Mouse (Mus musculus) left cerebral cortex, postnatal 10 days (tissue): ENCODE results near the gene 2300002M23Rik. TPM values are rescaled to one million over a fixed set of nuclear protein-coding genes. Genes with fewer than 3 reads are reported as not detected.
A peak's percentile ranks its signal among the peaks of the same experiment; 100 is the strongest.

Experiments used
- DNase-seq, 2 experiments: peaks; one replicate each; pipeline ENCODE4 v3.0.0; 2021 to 2022; ENCODE audit warnings: low spot score in 2 of 2, mixed read lengths in 1 of 2; ENCODE audit errors: extremely low spot score in 1 of 2
- intact Hi-C: fragments of 180-260 bp; cut with DNase I; formaldehyde crosslinking; loops from one replicate; pipeline ENCODE4 v1.15.1; 2025
- total RNA-seq, 2 experiments: library from RNA; stranded (reverse); gene quantifications; 2 replicates each; pipeline ENCODE4 v1.2.3; 2021

2300002M23Rik gene
- not detected for total RNA-seq

DNA sequence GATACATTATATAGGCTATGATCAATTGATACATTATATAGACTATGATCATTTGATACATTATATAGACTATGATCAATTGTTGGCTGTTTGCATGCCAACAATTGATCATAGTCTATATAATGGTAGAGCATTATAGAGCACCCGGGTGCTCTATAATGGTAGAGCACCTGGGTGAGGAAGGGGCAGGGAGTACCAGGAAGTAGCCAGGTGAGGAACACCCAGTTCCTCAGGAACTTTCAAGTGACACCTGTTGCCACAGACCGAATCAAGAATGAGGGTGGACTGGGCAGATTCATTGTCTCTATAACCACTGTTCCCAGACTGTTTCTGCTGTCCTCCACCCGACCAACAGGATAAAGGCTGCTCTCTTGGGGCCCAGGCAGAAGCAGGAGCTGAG is at the start of gene 2300002M23Rik:
Gene 2300002M23Rik (plus strand): TSS at position 301 of the 400 bp plus-strand sequence.
- DNase-seq = no peak
- intact Hi-C loops = no loop called here

DNA sequence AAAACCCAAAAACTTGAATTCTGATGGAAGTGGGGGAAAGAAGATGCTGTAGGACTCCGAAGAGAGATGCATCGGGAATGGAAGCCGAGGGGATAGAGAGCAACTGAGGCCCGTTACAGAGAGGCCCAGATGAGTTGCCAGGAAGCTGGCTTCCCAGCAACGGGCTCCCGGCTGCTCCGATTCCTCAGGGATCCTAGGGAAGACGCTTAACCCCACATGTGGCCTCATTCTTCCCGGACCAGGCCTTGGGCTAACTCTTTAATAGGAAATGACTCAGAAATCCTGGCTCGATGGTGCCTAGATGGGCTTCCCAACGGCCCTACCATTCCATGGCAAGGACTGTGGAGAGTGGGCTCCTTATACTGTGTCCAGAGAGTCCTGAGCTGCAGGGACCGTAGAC is 49.7 kb upstream of the 2300002M23Rik start:
- intact Hi-C loops = no loop called here

DNA sequence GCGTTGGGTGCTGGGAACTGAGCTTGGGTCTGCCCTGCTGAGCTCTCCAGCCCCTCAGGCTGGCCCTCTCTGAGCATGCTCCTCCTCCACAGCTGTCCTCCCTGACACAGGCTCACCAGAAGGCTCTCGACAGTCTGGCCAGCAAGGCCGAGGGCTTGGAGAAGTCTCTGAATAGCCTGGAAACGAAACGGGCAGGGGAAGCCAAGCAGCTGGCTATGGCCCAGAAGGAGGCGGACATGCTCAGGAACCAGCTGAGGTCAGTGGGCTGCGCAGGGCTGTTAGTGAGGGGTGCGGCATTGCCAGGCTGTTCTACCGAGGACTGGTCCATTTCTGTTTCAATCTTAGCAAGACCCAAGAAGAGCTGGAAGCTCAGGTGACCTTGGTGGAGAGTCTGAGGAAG is 42.9 kb upstream of the 2300002M23Rik start:
- no peak for DNase-seq
- intact Hi-C loops = no loop called here

More for the DNA sequence above, 49.7 kb upstream of the 2300002M23Rik start:
- no peak for DNase-seq

DNA sequence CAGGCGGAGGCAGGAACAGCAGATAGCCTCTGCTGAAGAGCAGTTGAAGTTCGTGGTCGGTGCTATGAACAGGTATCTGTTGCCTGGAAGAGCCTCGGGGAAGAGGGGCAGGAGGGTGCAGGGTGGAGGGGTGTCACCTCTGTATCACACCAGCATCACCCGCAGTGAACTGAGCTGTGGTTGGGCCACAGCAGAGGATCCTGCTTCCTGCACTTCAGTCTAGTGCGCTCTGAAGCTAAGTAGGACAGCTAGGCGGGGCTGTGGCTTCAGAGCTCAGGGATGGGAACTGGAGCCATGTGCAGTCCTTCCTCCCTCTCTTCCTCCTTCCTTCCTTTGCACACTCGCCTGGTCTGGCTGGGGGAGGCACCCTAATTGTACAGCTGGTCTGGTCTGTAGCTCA is 40.6 kb upstream of the 2300002M23Rik start:
- no peak for DNase-seq
- intact Hi-C loops = no loop called here

DNA sequence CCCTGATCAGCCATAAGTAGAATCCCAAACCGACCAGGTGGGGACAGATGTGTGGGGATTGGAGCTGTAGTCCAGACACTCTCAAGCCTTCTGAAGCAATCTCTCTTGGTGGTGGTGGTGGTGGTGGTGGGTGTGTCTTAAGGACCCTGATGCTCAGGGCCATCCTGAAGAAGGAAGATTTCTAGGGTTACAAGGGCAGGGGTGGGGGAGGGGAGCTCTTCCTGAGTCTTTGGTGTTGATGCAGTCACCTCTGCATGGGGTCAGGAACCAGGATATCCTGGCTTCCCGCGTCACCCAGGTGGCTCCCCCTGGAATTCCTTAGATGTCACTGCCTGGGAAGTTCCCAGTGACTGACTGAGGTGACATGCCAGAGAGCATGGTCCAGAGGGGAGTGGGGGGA is 34.9 kb upstream of the 2300002M23Rik start:
- intact Hi-C loops = no loop called here
- DNase-seq = no peak

DNA sequence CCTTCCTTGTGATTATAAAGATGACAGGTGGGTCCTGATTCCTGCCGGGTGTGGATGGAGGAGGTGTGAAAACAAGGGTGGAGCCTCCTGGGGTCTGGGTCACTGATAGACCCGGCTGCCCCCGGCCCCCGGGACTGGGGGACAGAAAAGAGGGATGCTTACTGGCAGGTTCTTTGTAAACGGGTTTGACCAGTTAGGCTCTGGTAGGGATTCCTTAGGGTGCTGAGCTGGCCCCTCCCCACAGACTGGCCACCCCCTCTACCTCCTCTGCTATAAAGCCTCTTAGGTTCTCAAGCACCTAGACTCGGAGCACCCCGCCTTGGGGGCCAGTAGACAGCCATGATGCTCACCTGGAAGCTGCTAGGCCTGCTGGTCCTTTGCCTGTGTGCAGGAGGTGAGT is 34.3 kb upstream of the 2300002M23Rik start, which contains the start of gene Psors1c2:
Gene Psors1c2 (plus strand): TSS at position 301 of the 400 bp plus-strand sequence.
- intact Hi-C loops = no loop called here
- no peak for DNase-seq

DNA sequence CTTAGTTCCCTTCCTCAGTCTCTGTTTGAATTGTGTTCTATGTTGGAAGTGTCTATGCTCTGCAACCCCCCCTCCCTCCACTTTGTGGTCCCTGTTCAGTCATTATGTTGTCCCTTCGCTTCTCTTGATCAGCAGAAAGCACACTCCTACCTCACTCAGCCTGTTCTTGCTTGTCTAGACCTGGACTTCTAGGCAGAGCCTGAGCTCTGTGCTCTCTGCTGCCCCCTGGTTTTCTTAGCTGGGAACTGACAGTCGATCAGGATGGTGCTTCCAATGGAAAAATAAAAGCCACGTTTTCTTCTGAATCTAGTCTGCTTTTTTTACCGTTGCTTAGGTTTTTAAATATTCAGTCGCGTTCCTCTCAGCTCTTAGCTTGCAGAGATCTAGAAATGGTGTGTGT is 32.9 kb upstream of the 2300002M23Rik start:
- peak; percentile 79 to 84 for DNase-seq
- intact Hi-C loops = no loop called here

DNA sequence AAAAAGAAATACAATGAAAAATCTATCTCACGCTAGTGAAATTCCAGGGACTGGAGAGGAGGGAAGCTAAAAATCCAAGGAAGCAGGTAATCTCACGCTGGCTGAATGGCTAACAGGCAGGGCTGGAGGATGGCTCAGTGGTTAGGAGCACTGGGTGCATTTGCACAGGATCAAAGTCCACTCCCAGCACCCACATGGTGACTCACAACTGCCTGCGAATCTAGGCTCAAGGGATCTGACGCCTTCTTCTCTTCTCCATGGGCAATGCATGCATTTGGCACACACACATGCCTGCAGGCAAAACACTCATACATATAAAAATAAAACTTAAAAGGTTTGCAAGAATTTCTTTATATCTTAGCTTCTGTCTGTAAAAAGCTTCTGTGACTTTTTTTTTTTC is 29.8 kb upstream of the 2300002M23Rik start:
- DNase-seq = no peak
- intact Hi-C loops = no loop called here

DNA sequence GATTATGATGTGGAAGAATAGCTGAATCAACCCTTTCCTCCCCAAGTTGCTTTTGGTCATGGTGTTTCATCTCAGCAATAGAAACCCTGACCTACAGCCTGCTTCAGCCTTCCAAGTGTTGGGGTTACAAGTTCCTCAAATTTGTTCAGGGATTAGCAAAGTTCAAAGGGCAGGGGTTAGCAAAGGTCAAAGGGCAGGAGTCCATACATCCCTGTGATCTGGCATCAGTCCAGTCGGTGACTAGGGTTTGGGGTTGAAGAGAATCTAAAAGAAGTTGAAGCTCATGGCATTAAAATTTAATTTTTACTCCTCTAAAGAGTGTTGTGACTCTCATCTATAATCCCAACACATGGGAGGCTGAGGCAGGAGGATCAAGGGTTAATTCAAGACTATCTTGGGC is 28.8 kb upstream of the 2300002M23Rik start:
- DNase-seq = no peak
- intact Hi-C loops = no loop called here

DNA sequence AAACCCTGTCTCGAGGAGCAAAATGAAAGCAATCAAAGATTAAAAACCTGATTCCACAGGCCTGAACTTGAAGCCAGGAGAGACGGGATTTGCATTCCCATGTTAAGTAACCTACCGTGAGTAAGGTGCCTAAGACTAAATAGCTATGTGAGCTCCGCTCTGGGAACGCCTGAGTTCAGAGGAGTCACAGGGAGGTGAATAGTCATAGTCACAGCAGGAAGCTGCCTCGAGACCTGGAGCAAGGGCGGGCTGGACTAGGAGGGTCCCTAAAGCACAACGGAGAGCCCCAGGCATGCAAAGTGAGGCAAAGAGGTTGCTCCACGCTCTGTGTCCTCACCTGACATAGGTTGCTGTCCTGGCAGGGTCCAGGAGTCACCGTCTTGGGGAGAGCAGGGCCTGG is 27.7 kb upstream of the 2300002M23Rik start:
- intact Hi-C loops = no loop called here
- no peak for DNase-seq

DNA sequence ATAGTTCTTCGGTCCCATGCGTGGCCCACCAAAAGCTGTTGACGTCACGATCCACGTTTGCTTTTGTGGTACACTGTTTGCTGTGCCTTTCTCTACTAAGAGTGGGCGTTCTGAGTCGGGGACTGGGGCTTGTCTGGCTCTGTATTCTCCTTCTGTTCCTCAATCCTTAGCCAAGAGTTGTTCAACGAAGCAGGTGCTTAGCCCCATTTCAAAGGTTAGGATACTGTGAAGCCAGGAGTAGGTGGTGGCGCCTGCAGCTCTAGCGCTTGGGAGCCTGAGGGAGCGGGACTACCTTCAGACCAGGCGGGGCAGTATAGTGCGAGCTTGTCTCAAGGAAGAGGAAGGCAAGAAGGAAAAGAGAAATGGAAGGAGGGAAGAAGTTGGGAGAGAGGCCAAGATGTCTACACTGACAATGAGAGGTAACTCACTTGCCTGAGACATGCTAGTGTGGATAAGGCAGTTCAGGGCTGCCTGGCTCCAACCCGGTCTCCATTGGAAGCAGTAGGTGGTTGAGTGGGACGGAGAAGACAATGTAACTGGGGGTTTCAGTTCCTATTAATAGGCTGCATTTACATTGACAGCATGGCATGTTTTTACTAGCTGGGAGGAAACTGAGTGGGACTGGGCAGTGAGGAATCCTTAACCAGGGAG is 24.4 kb upstream of the 2300002M23Rik start:
- intact Hi-C loops = no loop called here
- DNase-seq = no peak

DNA sequence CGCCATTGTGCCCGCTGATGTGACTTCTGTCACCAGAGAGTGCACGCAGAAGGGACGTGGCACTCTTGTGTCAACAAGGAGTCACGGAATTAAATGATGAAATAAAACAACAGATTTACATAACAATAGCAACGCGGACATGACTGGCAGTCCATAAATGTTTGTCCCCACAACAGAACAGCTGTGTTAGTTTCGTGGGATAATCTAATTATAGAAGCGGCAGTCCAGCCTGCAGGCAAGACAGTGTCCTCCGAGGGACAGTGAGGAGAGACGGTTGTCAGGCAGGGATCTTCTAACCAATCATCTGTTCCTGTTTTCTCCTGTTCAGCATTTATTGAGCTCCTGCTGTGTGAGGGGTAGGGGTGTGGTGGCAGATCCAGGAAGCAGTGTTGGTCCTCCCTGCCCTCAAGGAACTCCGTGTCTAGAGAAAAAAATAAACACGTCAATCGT is 23.8 kb upstream of the 2300002M23Rik start:
- intact Hi-C loops = no loop called here

DNA sequence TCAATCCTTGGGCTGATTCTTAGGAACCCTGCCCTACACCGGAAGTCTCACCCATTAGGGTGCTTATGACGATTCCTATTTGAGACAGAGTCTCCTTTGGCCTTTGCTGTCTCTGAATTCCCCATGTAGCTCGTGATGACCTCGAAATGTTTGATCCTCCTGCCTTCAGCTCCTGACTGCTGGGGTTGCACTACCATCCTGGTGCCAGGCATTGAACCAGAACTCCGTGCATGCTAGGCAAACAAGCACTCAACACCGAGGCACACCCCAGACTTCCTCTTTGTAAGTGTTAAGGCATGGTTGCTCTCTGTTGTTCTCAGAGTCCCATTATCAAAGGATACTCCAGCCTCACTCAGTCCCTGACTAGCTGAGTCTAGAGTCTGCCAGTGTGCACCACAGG is 23.2 kb upstream of the 2300002M23Rik start:
- intact Hi-C loops = no loop called here
- DNase-seq = no peak

More for the DNA sequence above, 23.8 kb upstream of the 2300002M23Rik start:
- no peak for DNase-seq

DNA sequence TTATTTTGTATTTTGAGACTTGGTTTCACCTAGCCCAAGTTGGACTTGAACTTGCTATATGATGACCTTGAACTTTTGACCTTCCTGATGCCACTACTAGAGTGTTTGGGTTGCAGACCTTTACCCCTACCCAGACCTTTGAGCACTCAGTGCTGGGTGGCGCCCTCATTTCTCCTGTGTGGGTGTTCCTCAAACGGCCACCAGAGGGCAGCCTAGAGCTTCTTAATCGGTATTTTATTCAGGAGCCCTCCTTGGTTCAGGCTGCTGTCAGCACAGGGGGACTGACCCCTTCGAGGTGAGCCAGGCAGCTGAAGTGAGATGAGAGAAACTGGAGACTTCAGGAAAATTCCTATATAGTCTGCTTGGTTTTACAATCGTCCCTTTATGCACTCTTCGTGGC is 22.6 kb upstream of the 2300002M23Rik start:
- DNase-seq = peak in 1 of 2 experiments; percentile 44
- intact Hi-C loops = no loop called here

DNA sequence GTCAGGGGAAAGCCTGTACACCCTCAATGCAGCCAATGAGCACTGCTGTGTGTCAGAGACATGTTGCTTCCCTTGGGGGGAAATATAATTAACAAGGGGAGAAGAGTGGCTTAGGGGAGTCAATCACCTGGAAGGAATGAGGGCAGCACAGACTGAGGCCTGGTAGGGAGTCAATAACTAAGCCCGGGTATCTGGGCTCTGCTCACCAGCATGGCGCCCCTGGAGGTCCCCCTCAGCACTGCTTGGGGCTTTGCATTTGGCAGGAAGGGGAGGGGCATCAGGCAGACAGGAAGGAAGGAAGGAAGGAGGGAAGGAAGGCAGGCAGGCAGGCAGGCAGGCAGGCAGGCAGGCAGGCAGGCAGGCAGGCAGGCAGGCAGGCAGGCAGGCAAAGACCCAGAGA is 19.8 kb upstream of the 2300002M23Rik start:
- DNase-seq = no peak
- intact Hi-C loops = no loop called here

DNA sequence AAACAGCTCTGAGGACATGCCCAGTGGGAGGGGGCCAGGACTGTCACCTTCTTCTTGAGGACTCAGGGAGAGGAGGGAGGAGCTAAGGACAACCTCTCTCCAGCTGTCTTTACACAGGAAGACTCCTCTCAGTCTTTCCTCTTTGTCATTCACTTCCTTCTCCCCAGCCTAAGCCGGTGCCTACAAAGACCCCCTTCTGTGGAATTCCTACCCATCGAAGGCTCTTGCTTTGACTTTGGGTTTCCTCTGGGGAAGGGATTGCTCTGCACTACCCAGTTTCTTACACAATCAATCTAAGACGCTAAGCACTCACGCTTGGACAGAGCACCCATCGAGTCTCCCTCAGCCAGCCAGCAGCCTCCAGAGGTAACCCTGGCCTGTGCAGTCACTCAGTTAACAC is 18.6 kb upstream of the 2300002M23Rik start:
- intact Hi-C loops = no loop called here
- no peak for DNase-seq

DNA sequence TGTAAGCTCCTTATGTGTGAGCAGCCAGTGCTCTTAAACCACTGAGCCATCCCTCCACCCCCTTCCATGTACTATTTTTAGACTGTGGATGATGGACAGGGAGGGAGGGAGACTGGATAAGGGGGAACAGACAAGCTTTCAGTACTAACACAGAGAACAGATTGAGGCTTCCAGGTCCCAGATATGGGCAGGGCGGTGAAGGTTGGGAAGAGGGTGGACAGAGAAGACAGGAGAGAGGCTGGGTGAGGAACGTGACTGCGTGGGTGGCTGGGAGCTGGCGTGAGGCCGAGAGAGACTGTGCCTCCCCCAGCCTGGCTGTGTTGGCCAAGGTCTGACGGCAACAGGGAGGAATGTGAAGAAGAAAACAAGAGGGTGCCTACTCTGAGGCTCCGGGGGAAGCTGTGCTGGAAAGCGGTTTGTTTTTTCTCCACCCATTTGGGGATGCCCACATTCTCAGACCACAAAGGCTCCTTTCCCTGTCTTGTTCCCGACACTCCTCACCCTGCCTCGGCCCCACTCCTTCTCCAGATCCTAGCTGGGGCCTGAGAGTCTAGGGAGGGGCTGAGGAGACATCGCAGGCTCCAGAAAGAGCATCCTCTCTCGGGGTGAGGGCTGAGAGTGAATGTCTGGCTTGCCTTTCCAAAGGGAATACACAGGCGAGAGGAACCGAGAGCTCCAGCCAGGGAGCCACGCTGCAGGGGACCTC is 17.7 kb upstream of the 2300002M23Rik start:
- peak; percentile 59 to 89 for DNase-seq

DNA sequence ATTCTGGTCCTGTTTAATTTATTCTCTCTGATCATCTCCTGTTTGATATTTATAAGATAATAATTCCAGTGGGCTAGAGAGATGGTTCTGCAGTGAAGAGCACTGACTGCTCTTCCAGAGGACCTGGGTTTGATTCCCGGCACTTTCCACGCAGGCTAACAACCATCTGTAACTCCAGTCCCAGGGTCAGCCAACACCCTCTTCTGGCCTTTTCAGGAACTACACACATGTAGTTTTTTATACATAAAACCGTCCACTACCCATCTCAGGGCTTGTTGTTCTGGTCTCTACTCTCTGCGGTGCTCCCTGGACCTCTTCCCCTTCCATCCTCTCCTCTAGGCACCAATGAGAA is 17.1 kb upstream of the 2300002M23Rik start:
- intact Hi-C loops = no loop called here
- no peak for DNase-seq

More for the DNA sequence above, 17.7 kb upstream of the 2300002M23Rik start:
- intact Hi-C loops = no loop called here

DNA sequence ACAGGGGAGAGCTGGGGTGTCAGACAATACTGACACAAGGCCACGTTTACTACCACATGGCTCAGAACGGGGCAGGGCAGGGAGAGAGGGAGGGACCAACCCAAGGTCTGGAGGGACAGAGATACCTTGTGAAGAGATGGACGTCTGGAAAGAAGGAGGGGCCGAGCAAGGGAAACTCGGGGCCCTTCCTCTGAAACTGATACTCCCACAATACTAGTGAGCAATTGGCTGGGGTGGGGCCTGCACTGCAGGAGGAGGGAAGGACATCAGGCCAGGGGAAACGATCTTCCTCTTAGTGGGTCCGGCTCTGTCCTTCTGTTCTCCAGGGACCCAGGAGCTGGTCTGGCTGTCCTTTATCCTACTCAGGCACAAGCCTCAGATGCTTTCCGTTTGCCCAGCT is 16.4 kb upstream of the 2300002M23Rik start:
- no peak for DNase-seq

DNA sequence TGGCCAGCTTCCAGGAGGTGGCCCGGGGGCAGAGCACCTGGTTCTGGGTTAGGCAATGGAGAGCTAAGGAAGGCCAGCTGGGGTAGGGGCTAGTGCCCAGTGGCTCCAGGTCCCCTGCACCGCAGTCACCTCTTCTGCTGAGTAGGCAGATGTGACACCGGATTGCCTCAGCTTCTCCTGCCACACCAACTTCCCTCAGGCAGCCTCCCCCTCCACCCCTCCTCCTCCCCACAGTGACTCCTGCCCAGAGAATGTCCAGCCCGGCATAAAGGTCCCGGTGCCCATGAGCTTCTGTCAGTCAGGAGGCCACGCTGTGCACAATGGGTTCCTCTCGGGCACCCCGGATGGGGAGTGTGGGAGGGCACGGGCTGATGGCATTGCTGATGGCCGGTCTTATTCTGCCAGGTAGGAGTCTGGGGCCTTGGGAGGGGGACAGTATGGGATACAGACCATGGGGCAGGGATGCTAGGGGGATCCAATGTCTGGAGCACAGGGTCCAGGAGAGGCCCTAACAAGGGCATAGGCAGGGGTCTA is 15.3 kb upstream of the 2300002M23Rik start, which contains the start of gene Cdsn:
Gene Cdsn (plus strand): TSS at position 248 of the 534 bp plus-strand sequence.
- intact Hi-C loops = no loop called here

More for the DNA sequence above, 16.4 kb upstream of the 2300002M23Rik start:
- intact Hi-C loops = no loop called here

More for the DNA sequence above, 15.3 kb upstream of the 2300002M23Rik start, which contains the start of gene Cdsn:
- no peak for DNase-seq
